Mouse (Mus musculus): ENCODE results near the gene Paqr6.
A peak's percentile ranks its signal among the peaks of the same experiment; 100 is the strongest.

Paqr6 gene

DNA sequence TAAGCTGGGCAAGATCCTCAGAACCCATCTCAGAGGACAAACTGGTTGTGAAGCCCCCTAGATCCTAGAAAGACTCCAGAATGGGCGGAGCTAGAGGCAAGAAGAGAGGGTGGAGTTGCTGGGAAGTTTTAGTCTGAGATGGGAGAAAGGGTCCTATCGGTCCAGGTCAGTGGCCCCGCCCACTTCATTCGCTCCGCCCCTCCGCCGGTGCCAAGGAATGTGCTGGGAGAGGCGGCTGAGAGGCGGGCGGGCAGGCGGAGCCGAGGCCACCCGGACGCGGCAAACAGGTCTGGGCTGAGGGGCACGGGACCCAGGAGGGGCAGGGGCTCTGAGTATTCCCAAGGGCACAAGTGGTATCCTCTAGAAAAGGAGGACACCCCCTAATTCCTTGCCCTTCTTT is at the start of gene Paqr6:
TSS of gene Paqr6 (plus strand) at position 248 of the 400 bp plus-strand sequence.
- no peak for DNase-seq (ENCODE audit: low read depth)

DNA sequence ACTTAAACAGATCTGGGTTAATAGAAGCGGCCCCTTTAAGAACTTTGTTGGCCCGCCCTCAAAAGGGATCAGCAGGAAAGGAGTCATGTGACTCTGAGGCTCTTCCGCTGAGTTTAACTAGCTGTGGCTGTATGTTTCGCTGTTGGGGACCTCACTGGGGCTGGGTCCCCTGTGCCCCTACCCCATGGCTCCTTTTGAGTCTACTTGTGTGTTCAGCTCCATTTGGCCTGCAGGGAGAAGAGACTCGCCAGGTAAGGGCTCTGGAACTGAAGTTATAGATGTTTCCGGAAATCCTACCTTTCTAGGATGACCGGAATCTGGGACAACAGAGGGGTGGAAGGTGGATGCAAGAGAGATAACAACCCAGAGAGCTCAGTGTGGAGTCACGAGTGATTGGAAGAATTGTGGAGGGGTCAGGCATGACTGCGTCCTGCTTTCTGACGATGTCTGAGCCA is 39.4 kb upstream of the Paqr6 start, which contains the start of gene Glmp:
TSS of gene Glmp (plus strand) at position 73 of the 455 bp plus-strand sequence.
- DNase-seq (ENCODE audit: low read depth): peak; percentile 54

GRCm38 (mm10) chr3:88328956-88329355 is 35.4 kb upstream of the Paqr6 start:
- no peak for DNase-seq (ENCODE audit: low read depth)

DNA sequence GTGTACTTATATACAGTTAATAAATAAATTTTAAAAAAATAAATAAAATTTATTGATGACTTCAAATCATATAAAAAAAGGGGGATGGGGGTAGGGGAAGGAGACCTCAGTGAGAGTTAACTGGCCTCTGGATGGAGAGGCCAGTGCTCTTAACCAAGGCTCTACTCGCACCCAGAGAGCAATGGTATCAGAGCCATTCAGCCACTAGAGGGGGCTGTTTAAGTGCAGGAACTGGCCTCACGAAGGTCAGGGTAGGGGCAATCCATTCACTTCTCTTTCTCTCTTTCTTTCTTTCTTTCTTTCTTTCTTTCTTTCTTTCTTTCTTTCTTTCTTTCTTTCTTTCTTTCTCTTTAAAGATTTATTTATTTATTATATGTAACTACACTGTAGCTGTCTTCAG is 33.1 kb upstream of the Paqr6 start:
- peak; percentile 62 for DNase-seq (ENCODE audit: low read depth)

DNA sequence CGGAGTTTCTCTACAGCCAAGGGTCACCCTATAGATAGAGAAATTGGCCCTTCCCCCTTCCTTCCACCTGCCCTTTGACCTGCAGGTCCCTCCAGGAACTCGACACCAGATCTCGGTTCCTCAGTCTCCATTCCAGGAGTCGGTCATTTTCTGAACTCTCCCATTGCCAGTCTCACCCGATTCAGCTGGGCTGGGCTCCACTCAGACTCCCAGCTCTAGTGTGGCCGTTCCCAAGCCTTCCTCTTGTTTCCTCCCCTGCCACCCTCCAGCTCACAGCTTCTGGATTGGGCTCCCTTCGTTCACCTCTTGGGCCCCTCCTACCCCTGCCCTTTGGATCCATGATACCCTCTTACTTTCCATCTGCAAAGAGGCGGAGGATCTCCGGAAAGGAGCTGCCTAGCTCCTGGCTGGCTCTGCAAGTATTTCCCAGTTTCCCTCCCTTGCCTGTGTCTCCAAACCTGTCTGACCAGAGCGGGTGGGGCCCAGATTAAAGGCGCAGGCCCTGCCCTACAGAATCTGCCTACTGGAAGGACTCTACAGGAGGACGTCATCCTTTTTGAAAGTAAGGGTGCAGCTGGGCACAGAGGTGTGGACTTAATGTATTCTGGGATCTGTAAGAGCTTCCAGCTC is 30.2 kb upstream of the Paqr6 start:
- DNase-seq (ENCODE audit: low read depth): no peak

GRCm38 (mm10) chr3:88334902-88335435 is 29.4 kb upstream of the Paqr6 start:
- no peak for DNase-seq (ENCODE audit: low read depth)

GRCm38 (mm10) chr3:88335436-88336053 is 28.8 kb upstream of the Paqr6 start:
- DNase-seq (ENCODE audit: low read depth): no peak

GRCm38 (mm10) chr3:88336058-88337013 is 28.0 kb upstream of the Paqr6 start, which contains the start of the genes Tmem79 and Smg5:
TSS of gene Tmem79 (minus strand) at chr3:88336148.
TSS of gene Smg5 (plus strand) at chr3:88336260.
- peak; percentile 88 for DNase-seq (ENCODE audit: low read depth)

GRCm38 (mm10) chr3:88337367-88338020 is 26.9 kb upstream of the Paqr6 start:
- peak; percentile 50 for DNase-seq (ENCODE audit: low read depth)

- no peak for DNase-seq (ENCODE audit: low read depth)
Measured at GRCm38 (mm10) chr3:88338316-88338715, 26.1 kb upstream of the Paqr6 start.

GRCm38 (mm10) chr3:88339006-88339405 is 25.4 kb upstream of the Paqr6 start:
- no peak for DNase-seq (ENCODE audit: low read depth)

- DNase-seq (ENCODE audit: low read depth): no peak
Measured at GRCm38 (mm10) chr3:88350732-88351131, 13.7 kb upstream of the Paqr6 start.

DNA sequence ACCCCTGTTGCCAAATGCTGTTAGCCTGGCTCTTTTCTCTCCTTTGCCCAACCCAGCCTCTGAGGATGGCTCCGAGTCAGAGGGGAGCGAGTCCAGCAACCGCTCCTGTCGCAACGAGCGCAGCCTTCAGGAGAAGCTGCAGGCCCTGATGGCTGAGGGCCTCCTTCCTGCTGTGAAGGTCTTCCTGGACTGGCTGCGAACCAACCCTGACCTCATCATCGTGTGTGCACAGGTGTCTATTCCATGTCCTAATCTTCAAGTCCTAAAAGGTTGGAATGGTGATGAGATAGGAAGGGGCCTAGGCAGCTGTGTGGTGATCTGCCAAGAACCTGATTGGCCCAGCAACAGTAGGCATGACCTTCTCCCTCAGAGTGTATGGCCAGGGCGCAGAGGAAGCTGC is 11.5 kb upstream of the Paqr6 start:
- no peak for DNase-seq (ENCODE audit: low read depth)

- DNase-seq (ENCODE audit: low read depth): no peak
Measured at GRCm38 (mm10) chr3:88354396-88355165, 9.8 kb upstream of the Paqr6 start.

DNA sequence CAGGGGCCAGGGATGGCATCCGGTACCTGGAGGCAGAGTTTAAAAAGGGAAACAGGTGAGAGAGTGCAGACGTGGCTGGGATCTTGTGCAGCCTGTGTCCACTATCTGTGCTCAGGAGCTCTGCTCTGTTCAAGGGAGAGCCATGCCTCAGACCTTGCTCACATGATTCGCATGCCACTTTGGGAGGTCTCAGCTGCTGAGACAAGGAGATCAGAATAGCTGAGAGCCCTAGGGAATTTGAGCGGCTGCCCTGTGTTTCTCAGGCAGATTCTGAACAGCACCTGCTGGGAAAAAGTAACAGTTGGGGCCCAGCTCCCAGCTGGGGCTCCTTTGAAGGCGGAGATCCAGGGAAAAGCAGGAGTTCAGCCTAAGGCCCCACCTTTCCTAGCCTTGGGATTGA is 4.8 kb upstream of the Paqr6 start:
- DNase-seq (ENCODE audit: low read depth): no peak

DNA sequence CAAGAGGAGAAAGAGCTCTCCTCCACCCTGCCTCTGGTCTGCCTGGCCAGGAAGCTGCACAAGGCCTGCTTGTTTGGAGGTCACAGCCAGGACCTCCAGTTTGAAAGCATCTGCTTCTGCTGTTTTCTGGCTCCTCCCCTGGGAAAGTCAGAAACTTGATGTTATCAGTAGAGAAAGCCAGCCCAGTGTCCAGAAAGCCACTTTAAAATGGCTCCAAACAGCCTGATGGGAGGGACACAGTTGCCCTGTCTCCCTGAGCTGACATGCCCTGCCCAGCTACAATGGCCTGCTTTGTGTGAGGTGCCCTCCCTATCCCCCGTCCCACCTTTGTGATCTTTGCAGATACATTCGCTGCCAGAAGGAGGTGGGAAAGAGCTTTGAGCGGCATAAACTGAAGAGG is 4.4 kb upstream of the Paqr6 start:
- DNase-seq (ENCODE audit: low read depth): no peak

DNA sequence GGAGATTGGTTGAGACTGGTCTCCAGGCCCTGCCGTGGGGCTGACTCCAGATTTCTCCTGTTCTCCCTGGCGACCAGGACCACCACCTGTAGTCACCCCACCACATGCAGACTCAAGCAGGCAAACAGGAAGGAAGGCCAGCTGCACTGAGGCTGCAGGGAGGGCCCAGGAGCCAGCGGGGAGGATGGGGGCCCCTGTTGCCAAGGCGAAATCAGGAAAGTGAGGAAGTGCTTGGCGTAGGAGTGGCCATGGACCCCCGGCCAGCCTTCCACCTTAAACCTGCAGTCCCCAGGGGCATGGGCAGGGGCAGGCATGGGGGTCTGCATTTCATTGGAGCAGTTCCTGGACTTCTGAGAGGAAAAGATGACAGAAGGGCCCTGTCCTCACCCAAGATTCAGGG is 3.3 kb upstream of the Paqr6 start:
- DNase-seq (ENCODE audit: low read depth): no peak

- no peak for DNase-seq (ENCODE audit: low read depth)
Measured at GRCm38 (mm10) chr3:88361612-88362313, 2.6 kb upstream of the Paqr6 start.

DNA sequence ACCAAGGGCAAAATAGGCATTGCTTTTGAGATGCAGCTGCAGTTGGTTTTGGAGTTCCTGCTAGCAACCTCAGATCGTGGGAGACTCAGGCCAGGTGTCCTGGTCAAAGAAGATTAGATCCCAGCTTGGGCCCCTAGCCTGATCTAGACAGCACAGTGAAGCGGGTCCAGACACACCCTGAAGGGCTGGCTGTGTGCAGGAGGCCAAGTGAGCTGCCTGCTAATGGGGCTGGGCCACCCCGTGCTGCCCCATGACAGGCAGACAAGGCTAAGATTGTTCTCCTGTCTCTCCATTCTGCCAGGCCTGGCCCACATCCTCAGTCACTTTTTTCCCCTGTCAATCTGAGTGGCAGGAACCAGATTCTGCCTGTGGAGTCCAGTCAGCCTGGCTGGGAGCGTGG is 684 bp upstream of the Paqr6 start:
- no peak for DNase-seq (ENCODE audit: low read depth)

- DNase-seq (ENCODE audit: low read depth): no peak
Measured at GRCm38 (mm10) chr3:88365705-88366361, 1.4 kb downstream of the Paqr6 start.

All from c-Kit-positive CD71-negative TER-119-negative erythroid progenitor cells, embryonic 14.5 days (primary cell).